Mouse (Mus musculus): ENCODE data around the gene Id2. TPM values are rescaled to one million over a fixed set of nuclear protein-coding genes. Genes with fewer than 3 reads are reported as not detected.

Id2 gene
- polyA plus RNA-seq, 1 experiment from 2014 or later: 606 TPM

DNA sequence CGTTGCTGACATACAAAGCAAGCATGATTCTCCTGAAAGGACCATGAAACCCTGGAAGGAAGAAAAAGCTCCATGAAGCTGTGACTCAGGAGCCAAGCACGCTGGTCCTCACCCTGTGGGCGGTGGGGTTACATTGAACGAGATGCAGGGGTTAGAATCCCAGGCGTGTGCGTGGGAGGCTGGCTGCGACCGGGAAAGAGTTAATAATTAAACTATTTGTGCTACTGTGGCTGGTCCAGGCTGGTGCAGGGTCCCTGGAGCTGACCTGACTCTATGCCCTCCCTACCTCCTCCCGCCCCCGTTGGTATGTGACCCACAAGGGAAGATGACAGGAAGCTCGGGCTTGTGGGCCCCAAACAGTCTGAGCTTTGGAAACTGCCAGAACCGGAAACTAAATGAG lies 35.1 kb upstream of the Id2 start:
- H3K4me3 ChIP-seq (ENCODE audit: low read depth, low read length): no peak overlapping the region
- no peak for DNase-seq (ENCODE audit: low spot score)
- no peak for ATAC-seq (replicated peaks; ENCODE audit: insufficient number of reproducible peaks, low FRiP score, low TSS enrichment, low read depth)
- H3K36me3 ChIP-seq (replicated peaks; ENCODE audit: control insufficient read depth, insufficient read depth, low read depth, low read length): no peaks in the 10 kb centered on the region
- H3K4me2 ChIP-seq (ENCODE audit: low read depth, low read length): no peak overlapping the region
- no peaks in the 10 kb centered on the region; the same call in 1 of the 2 replicates for H3K4me1 ChIP-seq (ENCODE audit: control insufficient read depth, insufficient read depth, low read length)
- no peaks in the 10 kb centered on the region for H3K9me3 ChIP-seq (replicated peaks; ENCODE audit: control insufficient read depth, low read length)
- no peak overlapping the region for H3K27ac ChIP-seq (replicated peaks; ENCODE audit: low read depth, low read length)
- no peak overlapping the region for H3K9ac ChIP-seq (replicated peaks; ENCODE audit: low read length)
- no peaks in the 10 kb centered on the region for H3K27me3 ChIP-seq (ENCODE audit: control insufficient read depth, insufficient read depth, low read length)
- 67% methylated on average over 12 of the region's 12 CpGs for WGBS

DNA sequence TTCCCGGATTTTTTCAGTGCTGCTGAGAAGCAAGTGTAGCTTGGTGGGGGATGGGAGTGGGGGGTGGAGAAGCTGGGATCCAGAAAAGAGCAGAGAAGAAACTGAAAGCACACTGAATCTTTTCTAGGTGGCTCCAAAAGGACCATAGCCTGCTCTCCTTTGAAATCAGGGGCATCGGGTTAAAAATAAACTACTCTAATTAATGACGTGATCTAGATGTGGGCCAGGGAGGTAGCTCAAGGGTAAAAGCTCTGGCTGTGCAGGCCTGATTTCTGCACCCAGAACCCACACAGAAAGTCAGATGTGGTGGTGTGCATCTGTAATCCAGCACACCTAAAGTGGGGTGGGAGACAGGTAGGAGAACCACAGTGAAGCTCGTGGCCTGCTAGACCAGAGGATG lies 30.7 kb upstream of the Id2 start:
- no peak for DNase-seq (ENCODE audit: low spot score)
- WGBS: 71% methylated on average over 4 of the region's 4 CpGs
- Histone ChIP-seq H3K27me3 (ENCODE audit: control insufficient read depth, insufficient read depth, low read length) (no peaks in the 10 kb centered on the region), H3K4me1 (ENCODE audit: control insufficient read depth, insufficient read depth, low read length) (peaks cover 4% of the 10 kb centered on the region; the same call in 1 of the 2 replicates), H3K9me3 (replicated peaks; ENCODE audit: control insufficient read depth, low read length) (no peaks in the 10 kb centered on the region), H3K9ac (replicated peaks; ENCODE audit: low read length) (no peak overlapping the region), H3K4me3 (ENCODE audit: low read depth, low read length) (no peak overlapping the region), H3K27ac (replicated peaks; ENCODE audit: low read depth, low read length) (no peak overlapping the region), H3K4me2 (ENCODE audit: low read depth, low read length) (no peak overlapping the region), H3K36me3 (replicated peaks; ENCODE audit: control insufficient read depth, insufficient read depth, low read depth, low read length) (no peaks in the 10 kb centered on the region)
- no peak for ATAC-seq (replicated peaks; ENCODE audit: insufficient number of reproducible peaks, low FRiP score, low TSS enrichment, low read depth)

GRCm38 (mm10) chr12:25126228-25126627 lies 29.3 kb upstream of the Id2 start:
- peaks cover 4% of the 10 kb centered on the region; the same call in 1 of the 2 replicates for H3K4me1 ChIP-seq (ENCODE audit: control insufficient read depth, insufficient read depth, low read length)
- no peaks in the 10 kb centered on the region for H3K36me3 ChIP-seq (replicated peaks; ENCODE audit: control insufficient read depth, insufficient read depth, low read depth, low read length)
- no peaks in the 10 kb centered on the region for H3K27me3 ChIP-seq (ENCODE audit: control insufficient read depth, insufficient read depth, low read length)
- no peak overlapping the region for H3K9ac ChIP-seq (replicated peaks; ENCODE audit: low read length)
- no peak for DNase-seq (ENCODE audit: low spot score)
- H3K9me3 ChIP-seq (replicated peaks; ENCODE audit: control insufficient read depth, low read length): no peaks in the 10 kb centered on the region
- H3K4me2 ChIP-seq (ENCODE audit: low read depth, low read length): no peak overlapping the region
- WGBS: 48% methylated on average over 5 of the region's 5 CpGs
- ATAC-seq (replicated peaks; ENCODE audit: insufficient number of reproducible peaks, low FRiP score, low TSS enrichment, low read depth): no peak
- no peak overlapping the region for H3K27ac ChIP-seq (replicated peaks; ENCODE audit: low read depth, low read length)
- no peak overlapping the region for H3K4me3 ChIP-seq (ENCODE audit: low read depth, low read length)

DNA sequence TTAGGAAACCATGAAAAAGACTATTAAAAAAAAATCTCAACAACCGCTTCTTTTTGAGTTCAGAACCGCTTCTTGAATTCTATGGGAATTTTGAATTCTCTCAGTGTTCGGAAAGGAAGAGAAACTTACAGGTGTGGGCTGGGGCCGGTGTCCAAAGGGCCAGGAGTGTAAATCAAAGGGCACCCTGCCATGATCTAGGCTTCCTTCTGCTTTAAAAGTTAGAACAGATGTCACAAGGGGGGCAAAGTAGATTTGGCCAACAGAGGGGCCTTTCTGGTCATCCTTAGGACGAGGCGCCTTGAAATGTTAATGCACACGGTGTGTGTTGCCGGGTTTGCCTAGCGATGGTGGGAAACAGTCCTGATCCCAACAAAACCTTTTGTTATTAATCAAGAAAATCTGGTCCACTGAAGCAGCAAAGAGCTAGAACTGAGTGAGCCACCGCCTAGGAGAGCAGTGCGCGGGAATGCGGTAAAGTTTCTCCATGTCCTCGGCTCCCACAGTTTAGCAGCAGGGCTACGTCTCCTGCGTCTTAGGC lies 28.4 kb upstream of the Id2 start:
- Histone ChIP-seq H3K27me3 (ENCODE audit: control insufficient read depth, insufficient read depth, low read length) (no peaks in the 10 kb centered on the region), H3K27ac (replicated peaks; ENCODE audit: low read depth, low read length) (no peak overlapping the region), H3K9me3 (replicated peaks; ENCODE audit: control insufficient read depth, low read length) (no peaks in the 10 kb centered on the region), H3K9ac (replicated peaks; ENCODE audit: low read length) (0 out of 2 replicates have a peak overlapping the region, but pooled peaks have one; percentile 32), H3K36me3 (replicated peaks; ENCODE audit: control insufficient read depth, insufficient read depth, low read depth, low read length) (no peaks in the 10 kb centered on the region), H3K4me3 (ENCODE audit: low read depth, low read length) (no peak overlapping the region), H3K4me1 (ENCODE audit: control insufficient read depth, insufficient read depth, low read length) (peaks cover 4% of the 10 kb centered on the region; the same call in 1 of the 2 replicates), H3K4me2 (ENCODE audit: low read depth, low read length) (no peak overlapping the region)
- 20% methylated on average over 16 of the region's 16 CpGs for WGBS
- ATAC-seq (replicated peaks; ENCODE audit: insufficient number of reproducible peaks, low FRiP score, low TSS enrichment, low read depth) (no peak), DNase-seq (ENCODE audit: low spot score) (peak; percentile 53)

DNA sequence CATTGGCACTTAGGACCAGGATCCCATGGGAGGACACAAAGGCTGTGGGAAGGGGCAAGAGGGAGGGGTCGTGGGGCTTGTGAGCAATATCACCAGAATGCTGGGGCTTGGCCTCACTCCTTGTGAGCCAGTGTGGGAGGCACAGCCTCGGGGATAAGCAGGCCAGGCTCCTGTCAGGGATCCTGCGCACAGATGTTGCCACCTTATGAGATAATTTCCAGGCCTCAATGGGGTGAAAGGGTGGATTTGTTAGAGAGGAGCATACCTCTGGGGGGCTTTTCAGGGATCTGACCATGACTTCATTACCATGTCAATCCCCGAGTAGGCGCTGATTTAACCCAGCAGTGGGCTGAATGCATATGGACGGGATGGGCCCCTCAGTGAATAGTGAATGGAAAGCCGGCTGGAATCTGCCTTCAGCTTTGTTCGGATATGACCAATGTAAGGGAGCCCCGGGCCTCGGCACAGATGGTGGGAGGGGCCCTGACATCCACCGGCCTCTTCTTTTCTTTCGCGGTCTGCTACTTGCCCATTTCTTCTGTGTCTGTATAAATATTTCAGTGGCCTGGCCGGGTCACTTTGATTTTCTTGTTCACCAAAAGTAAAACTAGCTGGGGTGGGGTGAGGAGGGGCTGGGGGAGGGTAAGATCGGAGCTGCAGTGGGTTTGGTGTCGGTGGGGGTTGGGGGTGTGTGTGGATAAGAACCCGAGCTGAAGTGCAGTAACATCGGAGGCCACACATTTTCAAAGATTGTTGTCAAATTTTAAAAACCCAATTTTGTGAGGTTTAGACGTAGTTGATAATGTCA lies 27.7 kb upstream of the Id2 start:
- Histone ChIP-seq H3K27me3 (ENCODE audit: control insufficient read depth, insufficient read depth, low read length) (no peaks in the 10 kb centered on the region), H3K4me2 (ENCODE audit: low read depth, low read length) (peak overlapping the region; percentile 16; the same call in 1 of the 2 replicates), H3K36me3 (replicated peaks; ENCODE audit: control insufficient read depth, insufficient read depth, low read depth, low read length) (no peaks in the 10 kb centered on the region), H3K27ac (replicated peaks; ENCODE audit: low read depth, low read length) (0 out of 2 replicates have a peak overlapping the region, but pooled peaks have one; percentile 3), H3K9me3 (replicated peaks; ENCODE audit: control insufficient read depth, low read length) (no peaks in the 10 kb centered on the region), H3K9ac (replicated peaks; ENCODE audit: low read length) (no peak overlapping the region), H3K4me1 (ENCODE audit: control insufficient read depth, insufficient read depth, low read length) (peaks cover 4% of the 10 kb centered on the region; the same call in 1 of the 2 replicates), H3K4me3 (ENCODE audit: low read depth, low read length) (no peak overlapping the region)
- ATAC-seq (replicated peaks; ENCODE audit: insufficient number of reproducible peaks, low FRiP score, low TSS enrichment, low read depth) (peak; percentile 85), DNase-seq (ENCODE audit: low spot score) (peak; percentile 80)
- WGBS: 6% methylated on average over 19 of the region's 19 CpGs

- Histone ChIP-seq H3K36me3 (replicated peaks; ENCODE audit: control insufficient read depth, insufficient read depth, low read depth, low read length) (no peaks in the 10 kb centered on the region), H3K4me3 (ENCODE audit: low read depth, low read length) (no peak overlapping the region), H3K9me3 (replicated peaks; ENCODE audit: control insufficient read depth, low read length) (no peaks in the 10 kb centered on the region), H3K27me3 (ENCODE audit: control insufficient read depth, insufficient read depth, low read length) (no peaks in the 10 kb centered on the region), H3K9ac (replicated peaks; ENCODE audit: low read length) (no peak overlapping the region), H3K27ac (replicated peaks; ENCODE audit: low read depth, low read length) (no peak overlapping the region), H3K4me1 (ENCODE audit: control insufficient read depth, insufficient read depth, low read length) (peaks cover 6% of the 10 kb centered on the region; the same call in 1 of the 2 replicates), H3K4me2 (ENCODE audit: low read depth, low read length) (no peak overlapping the region)
- WGBS: 90% methylated on average over 4 of the region's 4 CpGs
- ATAC-seq (replicated peaks; ENCODE audit: insufficient number of reproducible peaks, low FRiP score, low TSS enrichment, low read depth) (no peak), DNase-seq (ENCODE audit: low spot score) (no peak)
These were observed 23.8 kb upstream of the Id2 start for GRCm38 (mm10) chr12:25120753-25121152.

GRCm38 (mm10) chr12:25119278-25119677 lies 22.3 kb upstream of the Id2 start:
- no peaks in the 10 kb centered on the region for H3K36me3 ChIP-seq (replicated peaks; ENCODE audit: control insufficient read depth, insufficient read depth, low read depth, low read length)
- peak; percentile 21 for DNase-seq (ENCODE audit: low spot score)
- H3K27ac ChIP-seq (replicated peaks; ENCODE audit: low read depth, low read length): no peak overlapping the region
- H3K4me3 ChIP-seq (ENCODE audit: low read depth, low read length): no peak overlapping the region
- H3K4me2 ChIP-seq (ENCODE audit: low read depth, low read length): no peak overlapping the region
- no peaks in the 10 kb centered on the region for H3K27me3 ChIP-seq (ENCODE audit: control insufficient read depth, insufficient read depth, low read length)
- 0 out of 2 replicates have a peak, but pooled peaks cover 2% of the 10 kb centered on the region for H3K4me1 ChIP-seq (ENCODE audit: control insufficient read depth, insufficient read depth, low read length)
- H3K9ac ChIP-seq (replicated peaks; ENCODE audit: low read length): no peak overlapping the region
- no peaks in the 10 kb centered on the region for H3K9me3 ChIP-seq (replicated peaks; ENCODE audit: control insufficient read depth, low read length)
- no peak for ATAC-seq (replicated peaks; ENCODE audit: insufficient number of reproducible peaks, low FRiP score, low TSS enrichment, low read depth)
- 42% methylated on average over 15 of the region's 15 CpGs for WGBS

All from embryonic facial prominence, embryonic 11.5 days (tissue).